Mouse (Mus musculus) midbrain, embryonic 14.5 days (tissue): ENCODE measurements around the gene Nop16. TPM values are rescaled to one million over a fixed set of nuclear protein-coding genes. Genes with fewer than 3 reads are reported as not detected.
"Not testable (repeated sequence)": the region's sequence is repeated elsewhere in the genome, so short reads cannot be mapped to it uniquely, and the experiment has no call there.

Experiments
- ATAC-seq: fragments of 200-750 bp; cut with Nextera tagmentation; 2 replicates; pipeline ENCODE4 v1.8.0; 2017; ENCODE audit warnings: moderate number of reproducible peaks, moderate library complexity; ENCODE audit not compliant: low FRiP score, low TSS enrichment
- DNase-seq: peaks from one replicate; pipeline ENCODE4 v3.0.0-alpha.2; 2015
- H3K27ac ChIP-seq: fragments of 300-500 bp; sonication (generic); replicated peaks from 2 replicates; pipeline ENCODE4 v1.5.1; 2014; ENCODE audit warnings: mild to moderate bottlenecking, low read depth, low read length, moderate library complexity
- H3K27me3 ChIP-seq: fragments of 300-500 bp; sonication (generic); 2 replicates; pipeline ENCODE4 v1.6.1; 2014; ENCODE audit warnings: low read length, control low read depth, mixed read lengths; ENCODE audit not compliant: control insufficient read depth, insufficient read depth
- H3K36me3 ChIP-seq: fragments of 300-500 bp; sonication (generic); 2 replicates; pipeline ENCODE4 v1.6.1; 2014; ENCODE audit warnings: low read length, control low read depth; ENCODE audit not compliant: control insufficient read depth, insufficient read depth
- H3K4me1 ChIP-seq: fragments of 300-500 bp; sonication (generic); 2 replicates; pipeline ENCODE4 v1.6.1; 2014; ENCODE audit warnings: mild to moderate bottlenecking, antibody characterized with exemption, low read length, control low read depth; ENCODE audit not compliant: control insufficient read depth, insufficient read depth
- H3K4me2 ChIP-seq: fragments of 300-500 bp; sonication (generic); 2 replicates; pipeline ENCODE4 v1.6.1; 2014; ENCODE audit warnings: mild to moderate bottlenecking, low read length, moderate library complexity
- H3K4me3 ChIP-seq: fragments of 300-500 bp; sonication (generic); replicated peaks from 2 replicates; pipeline ENCODE4 v1.5.1; 2014; ENCODE audit warnings: low read depth, low read length
- H3K9ac ChIP-seq: fragments of 300-500 bp; sonication (generic); replicated peaks from 2 replicates; pipeline ENCODE4 v1.6.1; 2014; ENCODE audit warnings: mild to moderate bottlenecking, low read length, moderate library complexity
- H3K9me3 ChIP-seq: fragments of 300-500 bp; sonication (generic); 2 replicates; pipeline ENCODE4 v1.6.1; 2016; ENCODE audit warnings: low read length, control low read depth, mixed read lengths; ENCODE audit not compliant: control insufficient read depth
- WGBS: fragments of 180-500 bp; shearing (Covaris S2); extraction: QIAGEN DNeasy Blood & Tissue Kit; methylation state at CpG from one replicate; pipeline ENCODE4 v1.1.7; 2014; 5-methylcytosine and 5-hydroxymethylcytosine counted together
- polyA plus RNA-seq: library from polyadenylated mRNA; unstranded; fragments of >200 nt; fragmentation: Nextera tagmentation; extraction: Ambion mirVana; gene quantifications from 2 replicates; pipeline ENCODE4 v1.2.1, GENCODE M21; 2014

Gene Nop16
- polyA plus RNA-seq, 1 experiment from 2014 or later = 36.5 TPM

GRCm38 (mm10) chr13:54613141-54613540, 23.3 kb upstream of the Nop16 start:
- H3K4me3 ChIP-seq, DNase-seq, H3K27ac ChIP-seq, H3K4me2 ChIP-seq, H3K27me3 ChIP-seq, H3K9me3 ChIP-seq, ATAC-seq, H3K9ac ChIP-seq, H3K36me3 ChIP-seq: not testable (repeated sequence)
- H3K4me1 ChIP-seq = peaks cover 19% of the 10 kb centered on the region
- 87% methylated on average over 8 of the region's 8 CpGs for WGBS

- peak; percentile 93 for DNase-seq
Observed at GRCm38 (mm10) chr13:54610972-54611754, 21.3 kb upstream of the Nop16 start, which contains the start of gene Cltb. Gene Cltb (minus strand): TSS chr13:54611344.

GRCm38 (mm10) chr13:54610613-54610971, 20.7 kb upstream of the Nop16 start:
- Histone ChIP-seq H3K4me1 (peaks cover 19% of the 10 kb centered on the region), H3K9ac (peak overlapping the region; percentile 82), H3K9me3 (no peaks in the 10 kb centered on the region), H3K27ac (peak overlapping the region; percentile 72), H3K4me2 (peak overlapping the region; percentile 85), H3K36me3 (peaks cover 4% of the 10 kb centered on the region), H3K27me3 (no peaks in the 10 kb centered on the region), H3K4me3 (peak overlapping the region; percentile 64)
- DNase-seq (peak; percentile 45), ATAC-seq (no peak)
- 10% methylated on average over 13 of the region's 13 CpGs for whole genome bisulfite sequencing

More at GRCm38 (mm10) chr13:54610972-54611754, 21.3 kb upstream of the Nop16 start, which contains the start of gene Cltb:
- H3K27ac ChIP-seq = peak within 1 kb of the TSS; percentile 72
- H3K36me3 ChIP-seq = no peaks in the 10 kb centered on the region; the same call in 1 of the 2 replicates
- H3K9ac ChIP-seq = peak within 1 kb of the TSS; percentile 82
- peak; percentile 81 for ATAC-seq
- peak within 1 kb of the TSS; percentile 64 for H3K4me3 ChIP-seq
- H3K4me1 ChIP-seq = peaks cover 19% of the 10 kb centered on the region
- H3K9me3 ChIP-seq = no peaks in the 10 kb centered on the region
- no peaks in the 10 kb centered on the region for H3K27me3 ChIP-seq
- peak within 1 kb of the TSS; percentile 85 for H3K4me2 ChIP-seq
- 1% methylated on average over 66 of the region's 66 CpGs for WGBS

GRCm38 (mm10) chr13:54609301-54609700, 19.4 kb upstream of the Nop16 start:
- 14% methylated on average over 1 of the region's 1 CpGs for WGBS
- DNase-seq (no peak), ATAC-seq (no peak)
- Histone ChIP-seq H3K36me3 (peaks cover 8% of the 10 kb centered on the region), H3K4me3 (no peak overlapping the region; the same call in 1 of the 2 replicates), H3K4me2 (peak overlapping the region; percentile 85), H3K27me3 (no peaks in the 10 kb centered on the region), H3K9me3 (no peaks in the 10 kb centered on the region), H3K27ac (no peak overlapping the region), H3K9ac (no peak overlapping the region; the same call in 1 of the 2 replicates), H3K4me1 (peaks cover 19% of the 10 kb centered on the region)

- peak overlapping the region; percentile 43 for H3K9ac ChIP-seq
- no peaks in the 10 kb centered on the region for H3K9me3 ChIP-seq
- ATAC-seq (no peak), DNase-seq (peak; percentile 50)
- H3K4me1 ChIP-seq = peaks cover 19% of the 10 kb centered on the region
- WGBS = 4% methylated on average over 8 of the region's 8 CpGs
- H3K4me3 ChIP-seq = peak overlapping the region; percentile 12; the same call in 1 of the 2 replicates
- peaks cover 10% of the 10 kb centered on the region for H3K36me3 ChIP-seq
- peak overlapping the region; percentile 85 for H3K4me2 ChIP-seq
- peak overlapping the region; percentile 6; the same call in 1 of the 2 replicates for H3K27ac ChIP-seq
- H3K27me3 ChIP-seq = no peaks in the 10 kb centered on the region
Observed at GRCm38 (mm10) chr13:54608666-54609065, 18.8 kb upstream of the Nop16 start.

DNA sequence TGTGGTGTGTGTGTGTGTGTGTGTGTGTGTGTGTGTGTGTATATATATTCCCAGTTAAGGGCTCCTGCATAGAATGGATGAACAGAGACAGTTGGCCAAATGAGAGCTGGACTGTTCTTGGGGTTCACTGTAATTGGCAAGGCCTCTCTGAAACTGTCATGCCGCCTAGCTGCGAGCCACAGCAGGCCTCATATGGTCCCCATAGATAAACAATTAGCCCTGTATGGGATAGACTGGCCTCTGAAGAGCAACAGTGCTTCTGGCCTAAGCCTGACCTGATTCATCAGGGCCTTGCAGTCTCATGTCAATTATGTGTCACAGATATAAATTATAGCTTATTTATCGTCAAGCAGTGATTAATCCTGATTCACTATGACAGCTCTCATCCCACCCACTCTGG, 18.1 kb upstream of the Nop16 start:
- WGBS = 75% methylated on average over 3 of the region's 3 CpGs
- no peak overlapping the region for H3K27ac ChIP-seq
- H3K36me3 ChIP-seq = peaks cover 10% of the 10 kb centered on the region
- H3K4me3 ChIP-seq = no peak overlapping the region
- peak overlapping the region; percentile 85; the same call in 1 of the 2 replicates for H3K4me2 ChIP-seq
- no peaks in the 10 kb centered on the region for H3K9me3 ChIP-seq
- ATAC-seq (no peak), DNase-seq (no peak)
- H3K4me1 ChIP-seq = peaks cover 19% of the 10 kb centered on the region
- H3K27me3 ChIP-seq = no peaks in the 10 kb centered on the region
- H3K9ac ChIP-seq = no peak overlapping the region; the same call in 1 of the 2 replicates

GRCm38 (mm10) chr13:54607204-54607603, 17.3 kb upstream of the Nop16 start:
- Histone ChIP-seq H3K4me1 (peaks cover 19% of the 10 kb centered on the region), H3K27ac (no peak overlapping the region), H3K9ac (no peak overlapping the region), H3K27me3 (no peaks in the 10 kb centered on the region), H3K9me3 (no peaks in the 10 kb centered on the region), H3K4me3 (no peak overlapping the region), H3K4me2 (no peak overlapping the region), H3K36me3 (peaks cover 10% of the 10 kb centered on the region)
- no peak for ATAC-seq
- DNase-seq = no peak
- 80% methylated on average over 5 of the region's 5 CpGs for WGBS

DNA sequence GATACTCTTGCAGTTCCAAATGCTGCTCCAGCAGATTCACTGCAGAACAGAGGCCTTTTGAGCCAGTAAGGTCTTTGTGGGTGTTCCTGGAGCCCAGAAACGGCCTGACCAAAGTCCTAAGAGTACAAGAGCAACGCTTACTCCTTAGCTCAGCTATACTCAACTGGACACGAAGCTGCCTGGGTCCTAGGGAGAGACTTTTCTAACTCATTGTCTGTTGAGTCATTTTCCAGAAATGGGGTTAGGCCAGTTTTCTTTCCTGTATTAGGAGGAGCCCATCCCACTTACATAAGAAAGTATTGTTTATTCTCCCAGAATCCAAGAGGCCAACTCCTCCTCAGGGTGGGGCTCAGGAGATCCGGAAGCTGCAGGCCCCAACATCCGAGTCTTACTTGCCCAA, 15.5 kb upstream of the Nop16 start:
- H3K9ac ChIP-seq = no peak overlapping the region
- ATAC-seq = no peak
- H3K4me3 ChIP-seq = no peak overlapping the region
- no peaks in the 10 kb centered on the region for H3K27me3 ChIP-seq
- 84% methylated on average over 5 of the region's 5 CpGs for WGBS
- peaks cover 10% of the 10 kb centered on the region for H3K36me3 ChIP-seq
- peaks cover 18% of the 10 kb centered on the region for H3K4me1 ChIP-seq
- no peak overlapping the region for H3K4me2 ChIP-seq
- DNase-seq = no peak
- no peaks in the 10 kb centered on the region for H3K9me3 ChIP-seq
- H3K27ac ChIP-seq = no peak overlapping the region

DNA sequence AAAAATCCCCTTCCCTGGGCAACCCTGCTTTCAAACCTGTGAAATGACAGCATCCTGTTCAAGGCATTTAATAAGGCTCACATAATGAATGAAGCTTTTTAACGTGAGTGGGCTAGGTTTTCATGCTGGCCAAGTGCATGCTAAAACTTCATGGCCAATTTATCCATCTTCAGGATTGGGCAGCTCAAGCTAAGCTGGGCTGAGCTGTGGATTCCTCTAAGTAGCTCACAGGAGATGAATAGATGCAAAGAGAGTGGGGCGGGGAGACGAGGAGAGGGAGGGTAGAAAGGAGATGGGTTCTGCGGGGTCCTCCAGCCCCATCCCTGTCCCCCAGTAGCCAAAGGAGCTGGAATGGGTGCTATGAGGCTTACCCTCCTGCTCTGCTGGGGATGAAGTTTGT, 14.3 kb upstream of the Nop16 start:
- Histone ChIP-seq H3K36me3 (peaks cover 14% of the 10 kb centered on the region), H3K27ac (no peak overlapping the region), H3K27me3 (no peaks in the 10 kb centered on the region), H3K4me1 (peaks cover 11% of the 10 kb centered on the region), H3K4me2 (no peak overlapping the region), H3K4me3 (no peak overlapping the region), H3K9me3 (no peaks in the 10 kb centered on the region), H3K9ac (no peak overlapping the region)
- ATAC-seq (no peak), DNase-seq (no peak)
- 23% methylated on average over 4 of the region's 4 CpGs for WGBS
